Mouse (Mus musculus): ENCODE data around the gene Irgc1. TPM values are rescaled to one million over a fixed set of nuclear protein-coding genes. Genes with fewer than 3 reads are reported as not detected.

The Irgc1 gene
- polyA plus RNA-seq (2014; fragmentation: Illumina TruSeq; extraction: RNeasy Lipid Tissue Mini Kit (QIAGEN cat#74804); ENCODE audit: insufficient read depth, low read depth, low replicate concordance) = 0.29 TPM

GRCm38 (mm10) chr7:24451855-24452311, at the start of gene Irgc1:
Gene Irgc1 (minus strand): TSS chr7:24452297.

GRCm38 (mm10) chr7:24481474-24482207, 29.5 kb upstream of the Irgc1 start, which contains the start of gene Cadm4:
Gene Cadm4 (plus strand): TSS chr7:24482023.

GRCm38 (mm10) chr7:24462388-24463319, 10.6 kb upstream of the Irgc1 start, which contains the start of gene Plaur:
Gene Plaur (plus strand): TSS chr7:24462484.

GRCm38 (mm10) chr7:24399256-24400081, 52.6 kb downstream of the Irgc1 start, which contains the start of gene Smg9:
Gene Smg9 (plus strand): TSS chr7:24399619.

Other genes with a start within 250 kb of the Irgc1 start
- 2.8 TPM for gene Zfp111, start 240.9 kb downstream of the Irgc1 start, polyA plus RNA-seq (2014; fragmentation: Illumina TruSeq; extraction: RNeasy Lipid Tissue Mini Kit (QIAGEN cat#74804); ENCODE audit: insufficient read depth, low read depth, low replicate concordance)
- 0.72 TPM for gene Zfp109, start 214.7 kb downstream of the Irgc1 start, polyA plus RNA-seq (2014; fragmentation: Illumina TruSeq; extraction: RNeasy Lipid Tissue Mini Kit (QIAGEN cat#74804); ENCODE audit: insufficient read depth, low read depth, low replicate concordance)
- gene Zfp108, start 197.5 kb downstream of the Irgc1 start, polyA plus RNA-seq (2014; fragmentation: Illumina TruSeq; extraction: RNeasy Lipid Tissue Mini Kit (QIAGEN cat#74804); ENCODE audit: insufficient read depth, low read depth, low replicate concordance) = 1.1 TPM
- 2.4 TPM for gene Zfp93, start 181.9 kb downstream of the Irgc1 start, polyA plus RNA-seq (2014; fragmentation: Illumina TruSeq; extraction: RNeasy Lipid Tissue Mini Kit (QIAGEN cat#74804); ENCODE audit: insufficient read depth, low read depth, low replicate concordance)
- gene Zfp61, start 151.1 kb downstream of the Irgc1 start, polyA plus RNA-seq (2014; fragmentation: Illumina TruSeq; extraction: RNeasy Lipid Tissue Mini Kit (QIAGEN cat#74804); ENCODE audit: insufficient read depth, low read depth, low replicate concordance) = 6.0 TPM
- gene Zfp94, start 135.6 kb downstream of the Irgc1 start, polyA plus RNA-seq (2014; fragmentation: Illumina TruSeq; extraction: RNeasy Lipid Tissue Mini Kit (QIAGEN cat#74804); ENCODE audit: insufficient read depth, low read depth, low replicate concordance) = 5.2 TPM
- gene Tescl, start 118.4 kb downstream of the Irgc1 start, polyA plus RNA-seq (2014; fragmentation: Illumina TruSeq; extraction: RNeasy Lipid Tissue Mini Kit (QIAGEN cat#74804); ENCODE audit: insufficient read depth, low read depth, low replicate concordance) = not detected
- gene Lypd5, start 103.1 kb downstream of the Irgc1 start, polyA plus RNA-seq (2014; fragmentation: Illumina TruSeq; extraction: RNeasy Lipid Tissue Mini Kit (QIAGEN cat#74804); ENCODE audit: insufficient read depth, low read depth, low replicate concordance) = not detected
- 4.4 TPM for gene Kcnn4, start 82.0 kb downstream of the Irgc1 start, polyA plus RNA-seq (2014; fragmentation: Illumina TruSeq; extraction: RNeasy Lipid Tissue Mini Kit (QIAGEN cat#74804); ENCODE audit: insufficient read depth, low read depth, low replicate concordance)
- gene Smg9, start 52.7 kb downstream of the Irgc1 start, polyA plus RNA-seq (2014; fragmentation: Illumina TruSeq; extraction: RNeasy Lipid Tissue Mini Kit (QIAGEN cat#74804); ENCODE audit: insufficient read depth, low read depth, low replicate concordance) = 13.7 TPM
- 48.8 TPM for gene Plaur, start 10.2 kb upstream of the Irgc1 start, polyA plus RNA-seq (2014; fragmentation: Illumina TruSeq; extraction: RNeasy Lipid Tissue Mini Kit (QIAGEN cat#74804); ENCODE audit: insufficient read depth, low read depth, low replicate concordance)
- gene Cadm4, start 29.7 kb upstream of the Irgc1 start, polyA plus RNA-seq (2014; fragmentation: Illumina TruSeq; extraction: RNeasy Lipid Tissue Mini Kit (QIAGEN cat#74804); ENCODE audit: insufficient read depth, low read depth, low replicate concordance) = 8.8 TPM
- 2.8 TPM for gene Zfp428, start 54.7 kb upstream of the Irgc1 start, polyA plus RNA-seq (2014; fragmentation: Illumina TruSeq; extraction: RNeasy Lipid Tissue Mini Kit (QIAGEN cat#74804); ENCODE audit: insufficient read depth, low read depth, low replicate concordance)
- gene AC161166.1, start 60.2 kb upstream of the Irgc1 start, polyA plus RNA-seq (2014; fragmentation: Illumina TruSeq; extraction: RNeasy Lipid Tissue Mini Kit (QIAGEN cat#74804); ENCODE audit: insufficient read depth, low read depth, low replicate concordance) = not detected
- gene Irgq, start 78.4 kb upstream of the Irgc1 start, polyA plus RNA-seq (2014; fragmentation: Illumina TruSeq; extraction: RNeasy Lipid Tissue Mini Kit (QIAGEN cat#74804); ENCODE audit: insufficient read depth, low read depth, low replicate concordance) = 4.7 TPM
- not detected for gene Pinlyp, start 93.8 kb upstream of the Irgc1 start, polyA plus RNA-seq (2014; fragmentation: Illumina TruSeq; extraction: RNeasy Lipid Tissue Mini Kit (QIAGEN cat#74804); ENCODE audit: insufficient read depth, low read depth, low replicate concordance)
- 16.8 TPM for gene Xrcc1, start 94.0 kb upstream of the Irgc1 start, polyA plus RNA-seq (2014; fragmentation: Illumina TruSeq; extraction: RNeasy Lipid Tissue Mini Kit (QIAGEN cat#74804); ENCODE audit: insufficient read depth, low read depth, low replicate concordance)
- 11.8 TPM for gene Ethe1, start 135.2 kb upstream of the Irgc1 start, polyA plus RNA-seq (2014; fragmentation: Illumina TruSeq; extraction: RNeasy Lipid Tissue Mini Kit (QIAGEN cat#74804); ENCODE audit: insufficient read depth, low read depth, low replicate concordance)
- gene Zfp575, start 135.3 kb upstream of the Irgc1 start, polyA plus RNA-seq (2014; fragmentation: Illumina TruSeq; extraction: RNeasy Lipid Tissue Mini Kit (QIAGEN cat#74804); ENCODE audit: insufficient read depth, low read depth, low replicate concordance) = 0.08 TPM
- 2.1 TPM for gene Phldb3, start 158.5 kb upstream of the Irgc1 start, polyA plus RNA-seq (2014; fragmentation: Illumina TruSeq; extraction: RNeasy Lipid Tissue Mini Kit (QIAGEN cat#74804); ENCODE audit: insufficient read depth, low read depth, low replicate concordance)
- gene Lypd3, start 184.3 kb upstream of the Irgc1 start, polyA plus RNA-seq (2014; fragmentation: Illumina TruSeq; extraction: RNeasy Lipid Tissue Mini Kit (QIAGEN cat#74804); ENCODE audit: insufficient read depth, low read depth, low replicate concordance) = not detected
- gene Tex101, start 224.4 kb upstream of the Irgc1 start, polyA plus RNA-seq (2014; fragmentation: Illumina TruSeq; extraction: RNeasy Lipid Tissue Mini Kit (QIAGEN cat#74804); ENCODE audit: insufficient read depth, low read depth, low replicate concordance) = not detected

Data from lung, adult 10 weeks (tissue).